Mouse (Mus musculus) heart, postnatal 0 days (tissue): ENCODE results near the gene Hip1r.

Experiments
- CTCF ChIP-seq: IDR thresholded peaks from 2 replicates; pipeline ENCODE4 v1.5.1; 2016; ENCODE audit warnings: antibody characterized with exemption, control low read depth, low read depth
- EP300 ChIP-seq: IDR thresholded peaks from 2 replicates; pipeline ENCODE4 v1.6.1; 2016; ENCODE audit warnings: antibody characterized with exemption, low read depth

DNA sequence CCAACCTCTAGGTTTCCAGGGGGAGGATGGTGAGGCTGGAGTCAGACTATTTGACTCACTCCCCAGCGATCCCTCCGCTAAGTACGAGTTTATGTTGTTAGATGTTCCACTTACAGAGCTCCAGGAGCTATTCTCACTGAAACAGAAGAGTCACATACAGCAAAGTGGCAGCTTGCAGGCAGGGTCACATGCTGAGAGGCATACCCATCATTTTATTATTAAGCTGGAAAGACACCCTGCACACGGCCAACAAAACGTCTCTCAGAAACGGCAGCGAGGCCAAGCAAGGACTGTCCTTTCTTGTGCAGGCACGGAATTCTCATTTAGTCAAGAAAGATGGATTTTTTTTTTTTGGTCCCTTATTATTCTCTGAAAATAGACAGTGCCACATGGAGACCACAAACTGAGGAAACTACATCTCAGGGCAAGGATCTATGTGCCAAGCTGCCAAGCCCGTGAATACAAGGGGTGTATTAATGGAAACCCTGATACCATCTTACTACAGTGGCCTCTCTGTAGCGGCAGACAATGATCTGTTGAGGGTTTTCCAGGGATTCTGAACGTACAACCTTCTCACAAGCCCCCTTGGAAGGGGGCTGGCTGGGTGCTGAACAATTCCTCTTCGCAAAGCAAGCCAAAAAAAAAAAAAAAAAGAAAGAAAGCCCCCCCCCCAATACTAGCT lies 57.1 kb downstream of the Hip1r start:
- TF ChIP-seq CTCF (no peak), EP300 (no peak)
